Mouse (Mus musculus) embryo, embryonic 10 days (tissue): ENCODE results near the gene Rybp.

ENCODE experiments used
- DNase-seq: peaks from one replicate; pipeline ENCODE4 v3.0.0-alpha.2; 2015; ENCODE audit warnings: low spot score

The Rybp gene

DNA sequence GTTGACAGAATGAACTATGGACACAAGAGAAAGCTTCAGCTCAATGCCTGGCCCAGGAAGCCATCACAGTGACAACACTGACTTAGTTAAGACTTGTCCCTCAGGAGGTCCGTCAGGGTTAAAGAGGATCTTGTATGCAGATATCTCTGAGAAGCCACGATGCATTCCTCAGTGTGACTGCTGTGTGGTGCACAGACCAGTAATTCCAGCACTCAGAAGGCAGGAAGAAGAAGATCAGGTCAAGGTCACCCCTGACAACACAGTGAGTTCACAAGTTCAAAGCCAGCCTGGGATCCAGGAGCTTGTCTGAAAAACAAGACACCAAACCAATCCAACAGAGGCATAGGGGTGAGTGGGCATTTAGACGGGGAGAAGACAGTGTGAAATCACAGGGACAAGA lies 67.3 kb downstream of the Rybp start:
- no peak for DNase-seq

DNA sequence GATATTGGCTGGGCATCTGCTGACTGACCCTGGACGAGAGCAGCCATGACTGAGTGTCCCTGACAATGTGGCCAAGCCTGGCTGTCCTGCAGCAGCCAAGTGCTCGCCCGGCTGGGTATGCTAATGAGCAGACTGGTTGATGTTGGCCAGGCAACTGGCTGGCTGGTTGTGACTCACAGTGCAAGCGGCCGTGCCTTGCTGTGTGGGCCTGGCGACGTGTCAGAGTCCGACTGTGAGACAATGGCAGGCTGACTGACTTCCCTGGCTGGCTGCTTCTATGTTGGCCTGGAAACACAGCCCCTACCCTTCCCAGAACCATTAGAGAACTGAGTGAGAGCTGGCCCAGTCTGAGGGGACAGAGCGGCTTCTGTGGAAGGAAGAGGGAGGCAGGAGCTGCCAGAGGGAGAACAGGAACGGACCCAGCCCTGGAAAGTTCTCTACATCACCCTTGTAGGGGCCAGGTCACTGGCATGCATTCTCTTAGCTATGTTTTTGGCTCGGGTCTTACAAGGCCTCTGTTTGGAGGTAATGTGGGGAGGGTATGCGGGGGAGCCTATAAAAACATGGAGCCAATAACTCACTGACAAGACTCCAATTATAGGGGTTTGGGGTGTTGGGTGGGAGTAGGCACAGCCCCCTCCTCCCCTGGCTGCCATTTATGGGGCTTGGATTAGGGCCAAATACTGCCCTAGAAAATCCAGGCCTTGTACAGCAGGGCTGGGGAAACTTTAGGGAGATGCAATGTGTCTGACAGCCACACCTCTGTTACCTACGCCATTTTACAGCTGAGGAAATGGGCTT lies 68.5 kb downstream of the Rybp start:
- DNase-seq = peak; percentile 83

DNA sequence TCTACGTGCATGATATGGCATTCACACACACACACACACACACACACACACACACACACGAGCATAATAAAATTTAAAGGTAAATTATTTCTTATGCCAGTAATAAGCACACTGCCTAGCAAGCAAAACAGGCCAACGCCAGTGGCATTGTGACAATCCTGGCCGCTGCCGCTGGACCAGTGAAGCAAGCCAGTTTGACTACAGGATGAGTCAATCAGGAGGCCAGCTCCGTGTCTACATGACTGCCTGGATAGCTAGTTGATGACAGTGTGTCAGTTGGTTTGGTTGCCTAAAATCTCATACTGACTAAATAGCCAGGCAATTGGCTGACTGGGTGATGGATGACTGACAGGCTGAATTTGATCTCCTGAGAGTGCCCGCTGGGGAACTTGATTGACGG lies 69.8 kb downstream of the Rybp start:
- DNase-seq = no peak

DNA sequence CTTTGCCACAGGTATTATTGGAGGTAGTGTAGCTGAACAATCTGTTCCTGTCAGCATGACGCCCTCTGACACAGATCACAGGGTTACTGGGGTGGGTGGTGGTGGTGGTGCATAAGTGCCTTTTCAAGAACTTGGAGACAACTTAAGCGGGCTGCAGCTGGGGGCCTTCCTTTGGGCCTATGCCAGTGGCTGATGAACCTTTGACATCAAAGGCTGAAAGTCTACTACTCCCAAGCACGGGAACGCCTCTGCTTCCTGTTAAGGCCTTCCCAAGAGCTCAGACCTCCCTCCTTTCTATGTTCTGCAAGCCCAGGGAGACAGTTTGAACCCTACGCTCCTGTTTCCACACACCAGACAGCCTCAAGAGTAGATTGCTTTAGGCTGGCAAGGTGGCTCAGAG lies 70.3 kb downstream of the Rybp start:
- DNase-seq = no peak

DNA sequence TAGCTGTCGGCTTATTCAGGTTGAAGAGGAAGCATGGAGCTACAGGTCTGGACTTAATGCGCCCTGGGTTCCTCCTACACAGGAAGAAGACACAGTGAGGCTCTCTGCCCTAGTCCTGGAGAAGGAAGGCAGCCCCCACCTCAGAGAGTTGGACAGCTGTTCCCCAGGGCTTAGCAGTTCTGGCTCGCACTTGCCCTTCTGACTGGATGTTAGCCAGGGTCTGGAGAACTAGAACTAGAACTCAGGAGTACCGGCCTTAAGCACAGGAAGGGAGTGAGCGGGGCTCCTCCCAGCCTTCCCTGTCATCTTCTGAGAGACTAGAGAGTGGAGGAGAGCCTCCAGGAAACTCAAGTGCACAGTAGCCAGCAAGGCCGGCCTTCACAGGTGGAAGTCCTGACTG lies 71.5 kb downstream of the Rybp start:
- DNase-seq = no peak

DNA sequence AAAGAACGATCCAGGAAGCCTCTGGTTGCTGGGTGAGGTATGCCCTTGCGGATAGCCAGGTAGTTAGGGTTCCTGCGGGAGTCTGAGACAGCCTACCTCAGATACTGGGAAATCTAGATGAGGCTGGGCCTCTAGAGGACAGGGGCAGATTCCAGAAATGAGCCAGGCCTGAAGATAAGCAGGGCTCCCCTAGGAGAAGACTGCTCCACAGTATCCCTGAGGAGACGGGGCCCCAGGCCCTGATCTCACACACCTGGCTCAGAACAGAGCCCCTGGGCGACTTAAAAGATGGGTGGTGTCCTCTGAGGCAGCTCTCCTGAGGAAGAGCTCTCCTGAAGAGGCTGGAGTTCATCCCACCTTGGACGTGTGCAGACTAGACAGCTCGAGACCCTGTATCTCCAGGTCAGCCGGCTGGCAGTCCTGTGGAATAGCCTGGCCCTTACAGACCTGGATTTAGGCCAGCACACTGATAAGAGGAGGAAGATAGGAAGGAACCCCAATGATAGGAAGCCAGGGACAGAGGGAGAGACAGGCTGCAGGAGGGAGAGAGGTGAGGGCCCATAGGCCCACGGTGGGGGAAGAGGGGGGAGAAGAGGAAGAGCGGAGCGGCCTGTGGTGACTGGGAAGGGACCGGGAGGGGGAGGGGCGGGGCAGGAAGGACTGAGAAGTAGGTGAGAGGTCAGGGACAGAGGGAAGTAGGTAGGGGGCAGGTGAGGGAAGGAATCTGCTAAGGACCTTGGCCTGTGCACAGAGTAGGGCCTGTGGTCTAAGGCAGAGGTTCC lies 73.0 kb downstream of the Rybp start:
- no peak for DNase-seq

DNA sequence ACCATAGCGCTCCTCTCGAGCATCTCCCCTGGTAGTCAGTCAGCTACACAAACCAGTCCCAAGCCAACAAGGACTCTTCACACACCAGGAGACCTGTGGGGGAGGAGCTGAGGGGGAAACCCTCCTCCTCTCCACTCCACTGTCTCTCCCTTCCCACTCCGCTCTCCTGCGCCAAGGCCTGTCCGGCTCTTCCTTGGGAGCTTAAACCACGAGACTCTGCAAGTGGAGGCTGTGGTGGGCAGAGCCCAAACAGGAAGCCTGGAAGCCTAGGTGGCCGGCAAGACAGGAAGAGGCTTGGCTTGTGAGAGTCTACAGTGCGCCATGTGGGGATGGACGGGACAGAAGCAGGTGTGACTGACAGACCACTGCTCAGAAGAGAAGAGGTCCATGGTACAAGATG lies 73.7 kb downstream of the Rybp start:
- no peak for DNase-seq

DNA sequence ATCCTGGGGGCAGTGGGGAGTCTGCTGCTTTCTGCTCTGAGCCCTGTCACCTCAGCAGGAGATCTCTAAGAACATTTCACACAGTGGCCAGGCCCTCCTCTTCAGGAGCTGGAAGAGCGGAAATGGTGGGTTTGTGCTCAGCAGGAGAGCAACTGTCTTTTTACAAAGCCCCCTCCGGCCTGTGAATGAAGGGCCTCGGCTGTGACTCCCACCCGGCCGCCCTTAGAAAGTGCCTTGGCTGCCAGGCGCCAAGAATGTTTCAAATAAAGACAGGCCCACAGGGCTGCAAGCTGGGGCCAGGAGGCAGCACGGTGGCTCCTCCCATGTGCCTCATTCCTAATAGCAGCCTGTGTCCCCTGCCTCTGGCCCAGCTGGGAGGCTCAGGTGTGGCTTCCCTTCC lies 74.5 kb downstream of the Rybp start:
- peak; percentile 56 for DNase-seq

DNA sequence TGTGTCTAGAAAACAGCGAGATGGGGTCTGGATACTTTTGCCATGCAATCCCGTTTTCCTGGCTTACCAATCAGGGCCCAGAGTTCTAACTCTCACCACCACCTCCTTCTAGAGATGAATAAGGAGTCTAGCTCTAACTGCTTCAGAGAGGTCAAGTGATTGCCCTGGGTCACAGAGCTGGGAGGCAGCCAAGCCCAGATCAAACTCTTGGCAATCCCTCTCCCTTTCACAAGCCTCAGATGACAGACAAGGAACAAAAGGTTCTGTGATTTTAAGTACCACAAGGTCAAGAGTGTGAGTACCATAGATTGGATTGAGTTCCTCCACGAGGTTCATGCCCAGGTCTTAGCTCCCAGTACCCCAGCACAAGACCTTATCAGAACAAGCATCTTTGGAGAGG lies 75.6 kb downstream of the Rybp start:
- no peak for DNase-seq

DNA sequence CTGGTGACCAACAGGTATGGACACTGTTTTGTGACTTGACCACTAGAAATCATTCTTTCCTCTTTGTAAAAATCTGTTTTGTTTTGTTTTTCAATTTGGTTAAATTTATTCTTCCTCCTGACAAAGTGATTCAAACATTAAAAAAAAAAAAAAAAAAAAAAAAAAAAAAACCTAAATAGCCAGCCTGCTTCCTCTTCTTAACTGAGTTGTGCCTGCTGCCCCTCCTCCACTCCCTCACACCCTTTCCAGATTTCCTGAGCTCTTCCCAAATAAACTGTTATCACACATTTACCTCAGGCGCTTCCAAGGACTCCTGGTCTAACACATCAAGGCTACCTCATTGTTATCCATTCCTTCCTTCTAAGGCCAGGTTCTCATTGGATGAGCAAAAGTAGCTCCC lies 76.8 kb downstream of the Rybp start:
- DNase-seq = no peak

DNA sequence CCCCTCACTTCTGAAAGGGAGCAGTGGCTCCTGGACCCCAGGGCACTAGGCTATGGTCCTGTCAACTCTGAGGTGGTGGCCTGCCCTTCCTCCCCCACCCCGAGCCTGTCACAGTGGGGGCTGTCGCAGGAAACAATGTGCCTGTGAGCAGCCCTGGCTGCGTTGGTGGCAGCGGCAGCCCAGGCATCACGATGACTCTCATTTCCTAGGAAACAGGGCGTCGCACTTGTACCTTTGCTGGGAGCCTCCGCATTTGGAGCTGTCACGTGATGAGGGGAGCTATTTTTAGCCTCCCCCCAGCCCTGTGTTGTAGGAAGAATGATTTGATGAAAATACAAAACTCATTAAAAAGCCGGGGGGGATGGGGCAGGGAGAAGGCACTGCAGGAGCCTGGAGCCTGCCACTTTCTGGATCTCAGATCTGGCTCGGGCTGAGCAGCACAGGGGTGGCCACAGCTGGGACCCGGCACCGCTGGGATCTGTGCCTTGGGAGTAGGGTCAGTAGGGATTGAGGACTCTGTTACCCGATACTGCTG lies 80.5 kb downstream of the Rybp start:
- peak; percentile 44 for DNase-seq

DNA sequence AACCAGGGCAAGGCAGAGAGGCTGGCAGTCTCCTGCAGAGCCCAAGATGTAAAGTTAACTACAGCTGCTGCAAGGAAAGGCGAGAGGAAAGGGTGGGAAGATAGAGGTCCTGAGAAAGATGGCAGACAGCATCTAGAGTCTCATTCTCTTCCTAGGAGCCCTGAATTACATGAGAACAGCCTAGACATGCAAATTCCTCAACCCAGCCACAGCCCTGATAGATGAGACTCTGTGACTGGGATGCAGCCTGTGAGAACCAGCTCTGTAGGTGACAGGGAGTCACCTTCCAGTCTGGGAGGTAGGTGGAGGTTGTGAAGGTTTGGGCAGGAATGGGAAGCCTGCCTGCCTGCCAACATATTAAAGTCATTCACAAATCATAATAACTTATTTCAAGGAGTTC lies 81.0 kb downstream of the Rybp start:
- no peak for DNase-seq

DNA sequence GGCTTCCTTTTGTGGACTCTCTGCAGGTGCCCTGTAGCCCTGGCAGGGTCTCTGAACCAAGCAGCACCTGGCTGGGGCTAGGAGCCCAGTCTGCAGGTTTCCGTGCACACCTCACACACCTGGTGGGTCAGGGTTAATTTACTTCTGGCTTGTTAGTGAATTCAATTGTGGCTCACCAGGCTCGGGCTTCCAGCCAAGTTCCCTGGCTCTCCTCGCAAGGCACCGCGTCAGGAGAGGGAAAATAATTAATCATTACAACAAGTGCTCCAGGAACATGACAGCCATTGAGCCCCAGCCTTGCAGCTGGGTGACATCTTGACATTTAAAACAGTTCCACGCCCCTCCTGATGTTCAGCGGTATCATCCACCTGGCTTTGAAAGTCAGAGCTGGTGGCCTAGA lies 82.8 kb downstream of the Rybp start:
- no peak for DNase-seq

DNA sequence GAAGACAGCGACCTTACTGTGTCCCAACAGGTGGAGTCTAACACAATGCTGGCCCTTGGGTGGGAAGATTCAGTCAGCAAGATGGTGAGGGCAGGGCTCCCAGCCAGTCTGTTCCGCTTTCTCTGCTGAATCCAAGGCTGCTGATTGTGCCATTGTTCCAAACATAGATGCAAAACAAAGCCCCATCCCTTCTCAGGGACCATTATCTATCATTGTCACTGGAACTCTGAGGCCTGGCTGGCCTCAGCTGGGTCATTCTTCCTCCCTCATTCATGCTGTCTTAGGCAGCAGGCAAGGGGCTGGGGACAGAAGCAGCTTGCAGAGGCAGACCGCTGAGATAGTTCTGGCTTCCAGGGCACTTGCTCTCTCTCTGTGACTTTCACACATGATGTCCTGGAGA lies 83.8 kb downstream of the Rybp start:
- peak; percentile 65 for DNase-seq

DNA sequence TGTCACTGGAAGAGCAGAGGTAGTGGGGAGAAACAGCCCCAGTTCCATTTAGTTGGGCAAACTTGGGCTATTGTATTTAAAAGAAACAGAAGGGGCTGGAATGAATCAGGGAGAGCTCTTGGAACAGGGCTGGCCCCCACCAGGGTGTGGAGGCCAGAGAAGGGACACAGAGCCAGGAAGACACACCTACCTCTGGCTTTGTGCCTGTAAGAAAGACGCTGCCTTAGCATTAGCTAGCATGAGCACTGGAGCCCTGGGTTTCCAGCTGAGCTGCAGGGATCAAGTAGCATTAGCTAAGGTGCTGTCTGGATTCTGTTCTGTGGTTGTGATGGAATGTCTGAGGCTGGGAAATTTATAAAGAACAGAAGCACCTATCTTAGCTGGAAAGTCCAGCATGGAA lies 85.2 kb downstream of the Rybp start:
- no peak for DNase-seq

DNA sequence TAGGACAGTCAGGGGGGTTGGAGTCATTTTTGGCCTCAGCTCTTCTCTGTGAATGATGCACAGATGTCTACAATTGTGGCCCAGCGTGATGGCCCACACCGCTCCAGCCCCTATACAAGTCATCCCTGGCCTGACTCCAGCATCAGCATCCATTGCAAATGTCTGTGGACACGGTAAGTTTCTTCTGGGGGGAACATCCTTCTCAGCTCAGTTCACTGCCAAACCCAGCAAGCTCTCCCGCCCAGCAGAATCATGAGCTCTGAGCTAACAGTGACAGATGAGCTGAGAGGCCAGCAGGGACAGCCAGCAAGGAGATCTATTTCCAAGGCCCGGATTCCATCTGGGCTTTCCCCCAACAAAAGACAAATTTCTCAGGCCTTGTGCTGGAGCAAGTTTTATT lies 90.2 kb downstream of the Rybp start:
- DNase-seq = no peak

DNA sequence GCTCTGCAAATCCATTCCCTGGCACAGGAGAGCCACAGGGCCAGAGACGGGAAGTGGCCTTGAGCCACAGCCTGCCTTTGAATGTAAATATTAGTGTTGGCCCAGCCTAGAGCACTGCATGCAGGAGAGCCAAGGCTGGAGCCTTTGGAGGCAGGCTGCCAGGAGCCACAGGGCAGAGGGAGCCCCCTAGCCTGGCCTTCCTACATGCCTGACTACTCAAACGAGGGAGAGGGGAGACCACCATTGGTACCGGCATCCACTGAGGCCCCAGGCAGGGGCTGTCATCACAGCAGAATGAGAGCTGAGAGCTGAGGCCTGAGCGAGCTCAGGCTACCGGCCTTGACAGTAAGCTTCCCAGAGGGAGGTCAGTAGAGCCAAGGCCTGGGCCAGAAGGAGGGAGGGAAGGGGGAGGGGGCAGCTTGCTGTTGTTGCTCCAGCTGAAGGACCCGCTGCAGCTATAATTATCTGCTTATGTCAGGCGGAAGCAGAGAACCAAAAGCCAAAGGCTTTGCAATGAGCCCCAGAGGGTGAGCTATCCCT lies 91.3 kb downstream of the Rybp start:
- DNase-seq = peak; percentile 72

DNA sequence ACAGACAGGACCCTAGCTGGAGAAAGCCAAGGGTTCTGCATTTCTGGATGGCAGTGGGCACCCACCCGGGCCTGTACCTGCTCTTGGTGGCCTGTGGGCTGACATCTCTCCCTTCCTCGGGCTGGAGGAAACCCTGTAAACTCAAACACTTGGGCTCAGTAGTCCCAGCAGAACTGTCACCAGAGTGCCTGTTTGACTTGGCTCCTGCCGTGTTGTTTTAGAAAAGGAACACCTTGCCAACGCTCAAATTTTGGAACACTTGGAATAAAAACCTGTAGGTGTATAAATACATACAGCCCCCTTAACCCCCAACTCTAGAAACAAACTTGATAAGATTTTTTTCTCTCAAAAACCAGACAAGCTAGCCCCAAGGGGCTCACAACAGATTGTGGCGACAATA lies 92.2 kb downstream of the Rybp start:
- no peak for DNase-seq

DNA sequence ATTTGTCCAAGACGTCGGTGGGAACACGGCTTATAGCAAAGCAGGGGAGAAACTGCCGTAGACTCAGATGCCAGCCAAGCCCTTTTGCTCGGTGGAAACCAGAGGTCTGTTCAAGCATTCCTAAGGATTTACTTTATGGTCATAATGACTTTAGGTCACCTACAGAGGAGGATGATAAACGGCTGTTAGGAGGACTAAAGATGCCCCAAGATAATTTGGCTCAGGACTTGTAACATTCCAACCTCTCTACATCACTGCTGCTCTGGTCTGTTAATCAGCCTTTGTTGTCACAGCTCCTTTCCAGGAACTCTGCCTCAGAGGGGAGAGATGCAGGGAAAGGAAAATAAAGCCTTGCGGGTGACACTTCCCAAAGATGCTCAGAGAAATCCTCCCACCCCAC lies 93.5 kb downstream of the Rybp start:
- peak; percentile 25 for DNase-seq

DNA sequence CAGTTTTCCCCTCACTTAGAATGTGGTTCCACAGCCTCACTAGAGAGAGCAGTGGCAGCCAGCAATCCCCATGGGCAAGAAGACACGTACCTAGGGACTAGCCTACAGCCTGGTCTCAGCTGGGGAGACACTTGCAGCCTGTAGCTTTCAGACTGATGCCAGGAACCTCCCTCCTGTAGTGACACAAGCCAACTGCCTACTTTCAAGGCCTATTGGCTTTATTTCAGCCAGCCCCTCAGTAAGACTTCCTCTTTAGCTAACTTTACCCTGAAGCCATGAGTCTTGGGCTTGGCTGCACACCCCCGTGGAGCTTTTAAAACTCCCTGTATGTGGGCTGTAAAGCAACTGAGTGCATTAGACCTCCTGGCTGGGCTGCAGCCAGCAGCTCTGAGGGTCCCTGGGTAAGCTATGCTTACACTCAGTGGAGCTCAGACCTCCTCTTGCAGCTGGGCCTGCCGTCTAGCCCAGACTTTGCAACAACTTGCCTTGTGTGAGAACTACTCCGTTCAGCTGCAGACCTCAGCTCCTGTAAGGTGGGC lies 94.5 kb downstream of the Rybp start:
- DNase-seq = no peak

DNA sequence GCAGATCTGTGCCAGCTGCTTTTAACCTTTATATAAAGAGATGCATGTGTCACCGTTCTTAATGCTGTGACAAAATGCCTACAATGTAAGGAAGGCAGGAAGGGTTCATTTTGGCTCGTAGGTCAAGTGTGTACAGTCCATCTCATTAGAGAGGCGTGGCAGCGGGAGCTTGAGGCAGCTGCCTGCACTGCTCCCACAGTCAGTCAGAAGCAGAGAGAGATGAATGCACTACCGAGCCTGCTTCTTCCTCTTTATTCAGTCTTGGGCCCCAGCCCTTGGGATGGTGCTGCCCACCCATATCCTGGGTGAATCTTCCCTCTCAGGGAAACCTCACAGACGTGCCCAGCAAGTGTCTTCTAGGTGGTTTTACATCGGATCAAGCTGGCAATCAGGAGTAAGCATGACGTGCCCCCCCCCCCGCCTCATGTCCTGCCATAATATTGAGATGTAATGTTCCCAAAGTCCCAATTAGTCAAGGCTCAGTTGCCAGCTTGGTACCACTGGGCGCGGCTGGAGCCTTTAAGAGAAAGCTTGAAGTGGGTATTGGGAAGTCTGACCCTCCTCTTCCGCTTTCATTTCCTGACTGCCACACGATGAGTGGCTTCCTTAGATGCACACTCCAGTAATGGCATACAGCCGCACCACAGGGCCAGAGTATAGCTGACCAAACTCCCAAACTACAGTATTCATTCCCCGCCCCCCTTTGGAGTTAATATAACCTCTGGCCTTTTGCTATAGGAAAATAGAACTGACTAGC lies 96.3 kb downstream of the Rybp start:
- no peak for DNase-seq

DNA sequence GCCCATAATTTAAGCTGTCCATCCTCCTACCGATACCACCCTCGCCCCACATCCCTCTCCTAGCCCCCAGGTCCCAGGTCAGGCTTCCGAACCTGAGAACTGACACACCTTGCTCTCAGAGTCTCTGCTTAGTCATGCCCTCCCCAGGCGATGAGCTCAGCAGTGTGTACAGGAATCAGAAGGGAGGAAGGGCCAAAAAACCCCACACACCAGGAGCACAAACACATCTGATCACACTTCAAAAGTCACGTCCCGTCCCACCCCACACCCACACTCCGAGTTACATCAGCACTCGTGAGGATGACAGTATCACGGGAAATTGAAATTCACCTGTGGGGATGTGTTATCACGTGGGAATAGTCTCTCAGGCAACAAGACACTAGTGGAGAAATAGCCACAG lies 97.0 kb downstream of the Rybp start:
- no peak for DNase-seq
